Mouse (Mus musculus): ENCODE measurements around the gene Bcr.

GRCm38 (mm10) chr10:75160171-75160900 lies 99.9 kb downstream of the Bcr start:
- no peak for TF ChIP-seq CTCF (IDR thresholded peaks at IDR 0.05; ENCODE audit: low read depth, low read length)
- no peak for TF ChIP-seq POLR2AphosphoS5 (IDR thresholded peaks at IDR 0.05; ENCODE audit: insufficient replicate concordance, low read depth, low read length)
- TF ChIP-seq GATA2 (IDR thresholded peaks at IDR 0.05; ENCODE audit: borderline replicate concordance, low read depth, low read length): no peak
- TF ChIP-seq GATA1 (IDR thresholded peaks at IDR 0.05; ENCODE audit: borderline replicate concordance, low read length): no peak
- no peak for TF ChIP-seq TAL1 (conservative IDR thresholded peaks at IDR 0.05; ENCODE audit: low read depth, low read length)

All from G1E (cell line).